8 mouse cellular contexts compared by ENCODE assay signal in the genomic region with DNA sequence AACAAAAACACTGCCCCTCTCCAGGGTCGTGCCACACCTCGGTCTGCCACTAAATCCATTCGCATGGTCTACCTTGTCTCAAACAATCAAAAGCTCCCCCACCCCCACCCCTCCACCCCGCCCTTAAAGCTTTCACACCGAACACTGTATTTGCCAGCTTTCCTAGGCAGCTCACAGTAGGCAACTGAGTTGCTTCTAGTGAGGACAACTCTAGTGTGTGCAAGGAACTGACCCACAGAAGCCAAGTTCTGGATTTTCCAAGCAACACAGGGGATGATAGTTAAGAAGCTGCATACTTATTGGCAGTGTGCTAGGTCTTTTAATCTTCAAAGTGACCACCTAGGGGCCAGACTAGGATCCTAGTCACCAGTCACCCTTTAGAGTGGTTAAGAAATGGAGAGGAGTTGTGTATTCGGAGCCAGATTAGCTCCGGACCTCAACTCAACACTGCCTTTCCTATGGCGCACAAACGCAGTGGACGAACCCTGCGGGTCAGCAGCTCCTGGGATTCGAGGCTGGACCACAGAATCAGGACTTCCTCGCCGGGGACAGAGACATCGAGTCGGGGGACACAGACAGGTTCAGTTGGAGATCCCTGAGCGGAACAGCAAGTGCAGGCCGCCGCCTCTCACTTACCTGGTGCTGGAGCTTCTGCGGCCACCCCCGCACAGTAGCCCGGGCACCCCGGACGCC. TPM values are rescaled to one million over a fixed set of nuclear protein-coding genes. Genes with fewer than 3 reads are reported as not detected.
DNase-seq lines count a peak whose midpoint lies in the region; ATAC-seq and TF ChIP-seq lines count a peak whose summit lies in the region.

No protein-coding gene starts in this region.

- 2% methylated on average over 24 of the region's 24 CpGs for WGBS in liver, adult 2 months
- 4% methylated on average over 24 of the region's 24 CpGs for WGBS in hindbrain, embryonic 10.5 days
- 3% methylated on average over 24 of the region's 24 CpGs for WGBS in midbrain, embryonic 13.5 days

- H3K4me2 ChIP-seq in midbrain, embryonic 13.5 days (replicated peaks): peak overlapping the region; percentile 93

- no peak for TF ChIP-seq POLR2A in liver, adult 2 months (IDR thresholded peaks at IDR 0.05; ENCODE audit: extremely low read depth, insufficient read depth, low read length)

- peak overlapping the region; percentile 86 for H3K4me3 ChIP-seq in liver, adult 2 months (ENCODE audit: insufficient read depth, low read depth, low read length)
- peak overlapping the region; percentile 86 for H3K4me3 ChIP-seq in hindbrain, embryonic 10.5 days
- peak overlapping the region; percentile 73 for H3K4me3 ChIP-seq in midbrain, embryonic 13.5 days (replicated peaks)

- intact Hi-C loops in left cerebral cortex, postnatal 10 days (cut with DNase I): loop anchor here (10.0 kb wide), 1 partner anchor 341 kb away; no protein-coding TSS in a partner anchor

- peak overlapping the region; percentile 91 for H3K27ac ChIP-seq in liver, adult 2 months (replicated peaks; ENCODE audit: insufficient read depth, low read depth, low read length)
- peak overlapping the region; percentile 89 for H3K27ac ChIP-seq in hindbrain, embryonic 10.5 days
- no peak overlapping the region; the same call in 1 of the 2 replicates for H3K27ac ChIP-seq in midbrain, embryonic 13.5 days

- peak; percentile 61 for DNase-seq in liver, adult 2 months (ENCODE audit: extremely low read depth, low read depth, low spot score)
- DNase-seq in liver: no peak
- peak; percentile 23 for DNase-seq in c-Kit-positive CD71-positive TER-119-negative erythroid progenitor cells, embryonic 14.5 days (ENCODE audit: low read depth)
- DNase-seq in hindbrain, embryonic 10.5 days (ENCODE audit: low spot score): no peak
- DNase-seq in right cerebral cortex, postnatal 10 days (ENCODE audit: low spot score in 2 of 2): no peak
- no peak for DNase-seq in left cerebral cortex, postnatal 10 days (ENCODE audit: extremely low spot score in 1 of 2, low spot score in 2 of 2)

- peak overlapping the region; percentile 91 for H3K9ac ChIP-seq in liver, adult 2 months (ENCODE audit: low read depth, low read length)
- peak overlapping the region; percentile 78 for H3K9ac ChIP-seq in midbrain, embryonic 13.5 days (replicated peaks)

- H3K9me3 ChIP-seq in hindbrain, embryonic 10.5 days: peaks cover 16% of the 10 kb centered on the region
- H3K9me3 ChIP-seq in midbrain, embryonic 13.5 days: peaks cover 11% of the 10 kb centered on the region; the same call in 1 of the 2 replicates

- peaks cover 11% of the 10 kb centered on the region; the same call in 1 of the 2 replicates for H3K36me3 ChIP-seq in liver, adult 2 months (ENCODE audit: control insufficient read depth, insufficient read depth, low read length)
- peaks cover 30% of the 10 kb centered on the region for H3K36me3 ChIP-seq in hindbrain, embryonic 10.5 days
- peaks cover 14% of the 10 kb centered on the region for H3K36me3 ChIP-seq in midbrain, embryonic 13.5 days

- ATAC-seq in midbrain, embryonic 13.5 days: peak; percentile 5
- no peak for ATAC-seq in megakaryocyte progenitor cell, adult 5-6 weeks (replicated peaks; ENCODE audit: poor library complexity)

- peaks cover 14% of the 10 kb centered on the region; the same call in 1 of the 2 replicates for H3K79me2 ChIP-seq in liver, adult 2 months (ENCODE audit: control insufficient read depth, insufficient read depth, low read length)

- no peaks in the 10 kb centered on the region for H3K27me3 ChIP-seq in liver, adult 2 months (ENCODE audit: control insufficient read depth, insufficient read depth, low read length)
- H3K27me3 ChIP-seq in hindbrain, embryonic 10.5 days (ENCODE audit: insufficient read depth, poor library complexity, severe bottlenecking): no peaks in the 10 kb centered on the region
- no peaks in the 10 kb centered on the region for H3K27me3 ChIP-seq in midbrain, embryonic 13.5 days

- no peak for TF ChIP-seq CTCF in liver, adult 2 months (IDR thresholded peaks at IDR 0.05; ENCODE audit: low read depth, low read length)

- peaks cover 13% of the 10 kb centered on the region for H3K4me1 ChIP-seq in liver, adult 2 months (ENCODE audit: control insufficient read depth, insufficient read depth, low read length)
- peaks cover 25% of the 10 kb centered on the region for H3K4me1 ChIP-seq in hindbrain, embryonic 10.5 days (replicated peaks)
- peaks cover 17% of the 10 kb centered on the region for H3K4me1 ChIP-seq in midbrain, embryonic 13.5 days (replicated peaks)

RNA-seq across cellular contexts. Expression of a gene that starts 0.5 kb away (rescaled TPM):
- 38.9 and 41.5 TPM in 2 replicates for total RNA-seq in liver, adult 2 months (2014; rRNA removed)
- 17.9 and 19.6 TPM in 2 replicates for polyA plus RNA-seq in liver, adult 2 months (2012; rRNA removed)
- polyA plus RNA-seq in hindbrain, embryonic 10.5 days (2016; fragmentation: Nextera tagmentation; extraction: Ambion mirVana): 12.8 and 17.2 TPM in 2 replicates
- polyA plus RNA-seq in midbrain, embryonic 13.5 days (2015; fragmentation: Nextera tagmentation; extraction: Ambion mirVana): 9.7 and 10.7 TPM in 2 replicates
- 10 to 100 TPM; 11.6 to 16.7 TPM for total RNA-seq in left cerebral cortex, postnatal 10 days (2021)
- 13.6 and 21.3 TPM in 2 replicates for total RNA-seq in megakaryocyte progenitor cell, adult 5-6 weeks (2015)
- total RNA-seq in megakaryocyte progenitor cell, adult 5-6 weeks (2017): 33.9 and 35.8 TPM in 2 replicates

RNA-seq across cellular contexts. Expression of a gene that starts 0.6 kb away (rescaled TPM):
- 6.2 and 8.6 TPM in 2 replicates for total RNA-seq in liver, adult 2 months (2014; rRNA removed)
- polyA plus RNA-seq in liver, adult 2 months (2012; rRNA removed): 9.0 and 9.9 TPM in 2 replicates
- 20.3 and 21.2 TPM in 2 replicates for polyA plus RNA-seq in hindbrain, embryonic 10.5 days (2016; fragmentation: Nextera tagmentation; extraction: Ambion mirVana)
- 24.9 and 25.2 TPM in 2 replicates for polyA plus RNA-seq in midbrain, embryonic 13.5 days (2015; fragmentation: Nextera tagmentation; extraction: Ambion mirVana)
- total RNA-seq in left cerebral cortex, postnatal 10 days (2021): 10 to 100 TPM; 25.2 to 28.2 TPM
- 21.3 and 31.6 TPM in 2 replicates for total RNA-seq in megakaryocyte progenitor cell, adult 5-6 weeks (2015)
- total RNA-seq in megakaryocyte progenitor cell, adult 5-6 weeks (2017): 8.9 and 15.1 TPM in 2 replicates

RNA-seq across cellular contexts. Expression of a gene that starts 42.5 kb away (rescaled TPM):
- total RNA-seq in liver, adult 2 months (2014; rRNA removed): 11.1 and 11.9 TPM in 2 replicates
- polyA plus RNA-seq in liver, adult 2 months (2012; rRNA removed): 5.5 and 7.3 TPM in 2 replicates
- polyA plus RNA-seq in hindbrain, embryonic 10.5 days (2016; fragmentation: Nextera tagmentation; extraction: Ambion mirVana): 8.5 and 10.1 TPM in 2 replicates
- 12.4 and 13.1 TPM in 2 replicates for polyA plus RNA-seq in midbrain, embryonic 13.5 days (2015; fragmentation: Nextera tagmentation; extraction: Ambion mirVana)
- 10 to 100 TPM; 27.7 to 34.3 TPM for total RNA-seq in left cerebral cortex, postnatal 10 days (2021)
- total RNA-seq in megakaryocyte progenitor cell, adult 5-6 weeks (2015): 47.1 and 53.9 TPM in 2 replicates
- 25.5 and 35.5 TPM in 2 replicates for total RNA-seq in megakaryocyte progenitor cell, adult 5-6 weeks (2017)

Comparison
In these comparisons a context has a peak if more than half of its experiments do, and no peak if none do; other contexts are left out.
1. DNase-seq: peak in liver, adult 2 months (single experiment) and c-Kit-positive CD71-positive TER-119-negative erythroid progenitor cells, embryonic 14.5 days (single experiment); none in liver (single experiment), hindbrain, embryonic 10.5 days (single experiment), right cerebral cortex, postnatal 10 days (0 of 2) and left cerebral cortex, postnatal 10 days (0 of 2).
2. Peak in every context shown above with its lines, with median percentiles within 50 percentile points of each other: H3K4me3 ChIP-seq.